Mouse (Mus musculus) layer of hippocampus, adult 18-20 months (tissue): Measurements from ENCODE around the gene 1700006A11Rik. TPM values are rescaled to one million over a fixed set of nuclear protein-coding genes. Genes with fewer than 3 reads are reported as not detected.
"Not testable (repeated sequence)": the region's sequence is repeated elsewhere in the genome, so short reads cannot be mapped to it uniquely, and the experiment has no call there.

Experiments
- DNase-seq, 2 experiments: peaks; one replicate each; pipeline ENCODE4 v3.0.0; 2022; ENCODE audit warnings: low spot score in 2 of 2
- long read RNA-seq: library from polyadenylated mRNA; stranded (forward); transcript quantifications from one replicate; pipeline ENCODE4 v2.0.0, GENCODE M21; 2021
- total RNA-seq, 2 experiments: library from RNA; stranded (reverse); gene quantifications; 2 replicates each; pipeline ENCODE4 v1.2.3; 2021

Gene 1700006A11Rik
- not detected for total RNA-seq
- long read RNA-seq = 0 reads

GRCm38 (mm10) chr3:124425940-124426339 lies at the start of gene 1700006A11Rik:
TSS of gene 1700006A11Rik (minus strand) at chr3:124426040.
- no peak for DNase-seq

- not testable (repeated sequence) for DNase-seq
These were observed 48.5 kb upstream of the 1700006A11Rik start for GRCm38 (mm10) chr3:124474291-124474690.

GRCm38 (mm10) chr3:124466102-124466730 lies 40.4 kb upstream of the 1700006A11Rik start:
- no peak for DNase-seq

DNA sequence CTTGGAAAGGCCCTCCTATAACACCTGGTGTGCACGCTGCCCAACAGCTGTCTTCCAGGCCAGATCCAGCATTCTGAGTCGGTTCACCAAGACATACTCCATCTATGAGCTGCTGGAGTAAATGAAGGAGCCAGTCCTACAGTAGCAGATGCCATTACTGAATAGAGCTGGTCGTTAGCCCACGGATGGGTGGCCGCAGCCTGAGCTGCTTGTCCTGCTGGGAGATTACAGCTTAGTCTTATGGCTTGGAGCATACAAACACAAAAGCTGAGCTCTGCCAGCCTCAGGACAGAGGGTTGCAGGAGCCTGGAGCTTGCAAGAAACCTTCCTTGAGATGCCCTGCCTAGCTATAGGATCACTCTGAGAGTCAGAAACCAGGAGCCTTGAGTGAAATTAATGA lies 33.6 kb downstream of the 1700006A11Rik start:
- no peak for DNase-seq

GRCm38 (mm10) chr3:124390101-124390500 lies 35.7 kb downstream of the 1700006A11Rik start:
- DNase-seq = no peak

- no peak for DNase-seq
These were observed 36.2 kb downstream of the 1700006A11Rik start for GRCm38 (mm10) chr3:124389650-124390049.

DNA sequence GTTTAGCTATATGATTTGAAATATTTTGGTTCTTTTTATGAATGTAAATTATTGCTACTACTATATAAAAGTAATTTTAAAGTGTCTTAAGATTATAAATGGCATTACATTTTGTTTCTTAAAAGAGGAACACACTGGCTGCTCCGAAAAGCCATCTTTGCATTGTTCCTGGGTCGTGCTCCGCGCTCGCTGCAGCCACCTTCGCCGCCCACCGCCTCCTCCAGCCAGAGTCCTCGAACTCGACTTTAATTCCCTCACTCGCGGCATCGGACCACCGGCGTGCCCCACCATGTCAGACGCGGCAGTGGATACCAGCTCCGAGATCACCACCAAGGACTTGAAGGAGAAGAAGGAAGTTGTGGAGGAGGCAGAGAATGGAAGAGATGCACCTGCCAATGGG lies 40.5 kb downstream of the 1700006A11Rik start:
- DNase-seq = not testable (repeated sequence)

DNA sequence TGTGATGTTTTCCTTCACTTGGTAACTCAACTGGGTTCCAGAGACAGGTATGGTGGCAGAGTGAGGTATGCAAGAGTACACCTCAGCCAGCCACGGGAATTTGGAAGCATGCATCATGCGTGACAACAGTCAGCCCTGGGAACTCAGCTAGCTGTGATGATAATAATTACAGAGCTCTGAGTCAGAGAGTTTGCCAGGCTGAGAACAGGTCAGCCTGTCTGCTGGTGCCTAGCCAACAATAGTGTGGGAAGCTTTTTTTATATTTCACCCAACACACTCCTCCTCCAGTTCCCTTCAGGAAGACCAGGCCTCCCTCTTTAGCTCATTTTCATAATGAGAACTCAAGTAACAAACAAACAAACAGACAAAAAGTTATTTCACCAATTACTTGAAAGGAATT lies 53.8 kb downstream of the 1700006A11Rik start:
- no peak for DNase-seq

- peak; percentile 2 to 37 for DNase-seq
These were observed 68.3 kb downstream of the 1700006A11Rik start for GRCm38 (mm10) chr3:124357533-124357932.

Other genes starting within 250 kb of the 1700006A11Rik start
- 10 to 100 TPM; 16.2 to 16.9 TPM for gene Tram1l1, start 105.2 kb downstream of the 1700006A11Rik start, total RNA-seq
- not detected for gene 1700003H04Rik, start 155.1 kb upstream of the 1700006A11Rik start, total RNA-seq